Mouse (Mus musculus) stomach, postnatal 0 days (tissue): ENCODE measurements around the gene B3gnt2.

Source experiments
- CTCF ChIP-seq: IDR thresholded peaks from 2 replicates; pipeline ENCODE4 v1.5.1; 2016; ENCODE audit warnings: antibody characterized with exemption, low read depth, mild to moderate bottlenecking, moderate library complexity
- EP300 ChIP-seq: optimal IDR thresholded peaks from 2 replicates; pipeline ENCODE3; 2016; ENCODE audit warnings: antibody characterized with exemption

DNA sequence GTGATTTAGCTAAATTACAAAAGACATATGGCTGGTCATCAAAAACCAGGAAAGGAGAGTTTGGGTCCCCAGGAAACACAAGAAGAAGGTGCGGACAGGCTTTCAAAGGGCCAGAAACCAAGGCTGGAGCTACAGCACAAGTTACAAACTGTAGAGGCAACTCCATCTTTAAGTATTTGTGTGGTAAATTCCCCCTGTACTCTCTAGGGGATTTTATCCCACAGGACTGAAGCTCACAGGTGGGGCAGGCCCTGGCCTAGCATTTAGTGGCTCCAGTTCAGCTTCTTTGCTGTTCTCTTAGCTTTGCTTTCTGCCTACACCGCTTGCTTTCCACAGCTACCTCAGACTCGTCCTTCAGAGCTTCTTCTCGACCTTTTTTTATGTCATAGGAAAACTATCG is 6.9 kb upstream of the B3gnt2 start:
- TF ChIP-seq CTCF (no peak), EP300 (no peak)
